Mouse (Mus musculus) ovary, postnatal 14 days (tissue): ENCODE measurements around the gene Trim69.
"Not testable (repeated sequence)": the region's sequence is repeated elsewhere in the genome, so short reads cannot be mapped to it uniquely, and the experiment has no call there.

Source experiments
- DNase-seq: peaks from one replicate; pipeline ENCODE4 v3.0.0; 2022; ENCODE audit warnings: low spot score

Trim69 gene

DNA sequence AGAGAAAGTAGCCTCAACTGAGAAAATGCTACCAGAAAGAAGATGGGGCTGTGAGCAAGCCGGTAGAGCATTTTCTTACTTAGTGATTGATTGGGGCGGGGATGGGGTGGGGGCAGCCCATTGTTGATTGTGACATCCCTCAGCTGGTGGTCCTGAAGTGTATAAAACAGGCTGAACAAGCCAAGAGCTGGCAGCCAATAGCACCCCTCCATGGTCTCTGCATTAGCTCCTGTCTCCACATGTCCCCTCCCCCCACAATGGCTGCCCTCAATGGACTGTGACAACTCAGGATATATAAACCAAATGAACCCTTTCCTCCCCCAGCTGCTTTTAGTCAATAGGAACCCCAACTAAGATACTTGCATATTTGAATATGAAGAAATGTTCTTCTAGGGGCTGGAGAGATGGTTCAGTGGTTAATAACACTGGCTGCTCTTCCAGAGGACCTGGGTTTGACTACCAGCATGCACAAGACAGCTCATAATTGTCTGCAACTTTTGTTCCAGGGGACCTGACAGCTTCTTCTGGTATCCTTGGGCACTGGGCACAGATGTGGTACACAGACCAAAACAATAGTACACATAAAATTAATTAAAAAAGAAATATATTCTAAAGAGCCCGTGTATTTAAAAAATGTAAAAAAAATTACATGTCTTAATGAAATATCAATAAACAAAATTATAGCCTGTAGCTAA is 50.2 kb downstream of the Trim69 start:
- no peak for DNase-seq

DNA sequence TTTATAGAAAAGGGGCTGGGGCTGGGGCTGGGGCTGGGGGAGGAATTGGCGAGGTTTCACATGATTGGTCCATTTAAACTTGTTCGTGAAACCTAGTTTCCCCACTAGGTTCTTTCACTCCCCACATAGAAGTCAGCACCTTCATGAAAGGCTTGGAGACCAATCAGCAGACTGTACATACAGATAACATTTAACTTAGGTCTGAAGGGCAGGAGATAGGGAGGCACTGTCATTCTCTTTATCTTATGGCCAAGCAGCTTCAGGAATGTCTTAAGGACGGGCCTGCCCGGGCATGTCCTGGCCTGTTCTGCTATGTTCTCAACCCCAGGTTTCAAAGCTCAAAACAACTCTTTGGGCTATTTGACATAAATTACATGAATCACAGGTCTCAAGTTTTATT is 56.6 kb downstream of the Trim69 start:
- not testable (repeated sequence) for DNase-seq

DNA sequence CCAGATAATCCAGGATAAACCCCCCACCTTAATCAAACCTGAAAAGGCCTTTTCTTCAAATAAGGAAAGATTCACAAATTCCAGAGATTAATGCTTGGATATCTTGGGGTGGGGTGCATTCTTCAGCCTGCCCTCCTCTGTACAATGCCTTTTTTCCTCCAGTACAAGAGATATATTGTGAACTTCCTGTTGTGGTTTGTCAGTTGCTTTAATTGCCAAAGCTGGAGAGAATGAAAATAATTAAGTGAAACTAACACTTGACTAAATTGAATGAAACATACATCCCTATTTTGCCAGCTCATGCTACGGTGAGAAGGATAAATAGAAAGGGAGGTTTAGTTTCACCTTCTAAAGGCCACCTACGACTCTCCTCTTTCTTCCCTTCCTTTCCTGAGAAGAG is 57.7 kb downstream of the Trim69 start:
- no peak for DNase-seq

DNA sequence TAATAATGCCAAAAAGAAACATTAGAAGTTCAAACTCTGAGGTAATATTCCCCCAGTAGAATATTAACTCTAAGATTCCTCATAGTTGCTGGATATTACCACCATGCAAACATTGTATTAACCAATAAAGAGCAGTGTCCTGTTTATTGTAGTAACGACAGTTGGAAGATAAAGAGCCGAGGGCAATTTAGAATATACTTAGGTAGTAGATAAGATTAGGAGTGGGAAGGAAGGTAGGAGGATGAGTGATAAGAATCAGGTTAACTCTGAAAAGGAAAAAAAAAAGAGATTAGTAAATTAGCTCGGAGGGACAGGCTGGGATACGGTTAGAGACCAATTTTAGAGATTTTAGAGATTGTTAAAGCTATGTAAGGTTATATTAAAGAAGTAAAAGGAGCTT is 60.9 kb downstream of the Trim69 start:
- no peak for DNase-seq

DNA sequence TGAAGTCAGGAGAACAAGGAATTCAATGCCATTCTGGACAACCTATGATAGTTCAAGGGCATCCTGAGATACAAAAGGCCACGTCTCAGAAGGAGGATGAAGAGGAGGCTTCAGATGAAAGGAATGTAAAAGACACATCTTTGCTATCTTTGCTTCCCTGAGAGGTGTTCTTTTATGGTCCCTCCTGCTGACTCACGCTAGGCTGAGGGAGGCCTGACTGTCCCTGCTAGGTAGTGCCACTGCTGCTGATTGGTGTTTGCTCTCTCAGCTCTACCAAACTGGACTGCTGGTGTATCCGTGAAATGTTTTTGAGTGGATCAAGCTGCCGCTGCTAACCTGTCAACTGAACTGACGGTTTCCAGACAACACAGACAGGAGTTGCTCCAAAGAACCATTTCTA is 61.3 kb downstream of the Trim69 start:
- no peak for DNase-seq

DNA sequence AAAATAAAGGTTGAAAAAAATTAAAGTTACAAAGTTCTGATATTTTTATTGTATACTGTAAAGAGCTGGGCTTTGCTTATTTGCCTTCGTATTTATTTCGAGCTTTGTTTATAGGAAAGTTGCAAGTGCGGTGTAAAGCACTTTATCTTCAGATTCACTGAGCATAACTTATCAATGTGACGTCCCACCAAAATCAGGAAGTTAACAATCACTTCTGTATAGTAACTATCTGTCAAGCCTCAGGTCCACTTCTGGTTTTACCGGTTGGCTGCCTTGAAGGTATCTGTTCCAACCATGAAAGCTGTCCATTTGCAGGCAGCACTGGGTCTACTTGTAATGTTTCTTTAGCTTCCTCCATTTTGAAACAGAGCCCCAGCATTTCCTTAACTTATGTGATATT is 61.8 kb downstream of the Trim69 start:
- no peak for DNase-seq

DNA sequence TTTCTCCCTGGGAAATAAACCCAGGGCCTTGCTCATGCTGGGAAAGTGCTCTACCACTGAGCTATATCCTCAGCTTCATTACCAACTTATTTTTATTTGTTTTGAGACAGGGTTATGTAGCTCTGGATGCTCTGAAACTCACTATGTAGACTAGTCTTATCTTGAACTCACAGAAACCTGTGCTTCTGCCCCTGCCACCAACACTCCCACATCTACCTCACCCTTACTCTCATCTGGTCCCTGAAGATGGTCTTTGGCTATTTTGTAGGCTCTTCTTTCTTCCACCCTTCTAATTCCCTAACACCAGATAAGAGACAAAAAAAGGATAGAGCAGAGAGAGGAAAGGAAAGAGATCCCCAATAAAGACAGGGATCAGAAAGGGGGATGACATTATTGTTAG is 63.2 kb downstream of the Trim69 start:
- no peak for DNase-seq
